Mouse (Mus musculus): ENCODE data around the gene Clta. TPM values are rescaled to one million over a fixed set of nuclear protein-coding genes. Genes with fewer than 3 reads are reported as not detected.
A peak's percentile ranks its signal among the peaks of the same experiment; 100 is the strongest.

Clta gene
- total and polyA plus RNA-seq, 3 experiments, result 301 to 454 (median 450) TPM

GRCm38 (mm10) chr4:44012376-44013367, 8.4 kb downstream of the Clta start:
- peaks cover 5 to 46% of the 10 kb centered on the region in 2 experiments for H3K36me3 ChIP-seq (replicated peaks in 1 of 2; ENCODE audit: control insufficient read depth in 1 of 2, insufficient read depth in 1 of 2, low read length in 1 of 2)
- peaks cover 6 to 44% of the 10 kb centered on the region in 2 experiments; a peak in 3 of 4 replicates for H3K4me1 ChIP-seq (ENCODE audit: control insufficient read depth in 1 of 2, insufficient read depth in 2 of 2)
- dilution Hi-C loops (cut with MboI; ENCODE audit: extremely low pct_ligation_motif_present, extremely low pct_unique_long_range_greater_than_20kb, low sequenced_read_pairs) (no loop called here), in situ Hi-C loops (cut with MboI; ENCODE audit: low pct_ligation_motif_present, low pct_unique_long_range_greater_than_20kb, low sequenced_read_pairs) (no loop called here)
- no peaks in the 10 kb centered on the region for H3K27me3 ChIP-seq (replicated peaks)
- peak overlapping the region; percentile 79 for H3K27ac ChIP-seq (ENCODE audit: insufficient read depth, low read depth)
- peak overlapping the region; percentile 96 for H3K4me2 ChIP-seq (ENCODE audit: insufficient read depth, low read depth, poor library complexity, severe bottlenecking)
- H3K4me3 ChIP-seq (replicated peaks in 1 of 3; ENCODE audit: low read depth in 2 of 3, low read length in 2 of 3, poor library complexity in 1 of 3), result peak overlapping the region; percentile 63 to 90 (median 85)
- peak; percentile 97 for DNase-seq (ENCODE audit: extremely low read depth)
- peaks cover 51% of the 10 kb centered on the region for H3K79me2 ChIP-seq (replicated peaks; ENCODE audit: control insufficient read depth, extremely low read depth, insufficient read depth, poor library complexity, severe bottlenecking)
- H3K9ac ChIP-seq (ENCODE audit: insufficient read depth, low read depth), result peak overlapping the region; percentile 98
- no peaks in the 10 kb centered on the region for H3K9me3 ChIP-seq (replicated peaks; ENCODE audit: low read length)
- TF ChIP-seq KAT2A (IDR thresholded peaks at IDR 0.05; ENCODE audit: insufficient replicate concordance, low read length) (peak; percentile 70; the same call in 1 of the 2 replicates), JUND (conservative IDR thresholded peaks at IDR 0.05; ENCODE audit: low read depth, low read length) (no peak), MEF2A (IDR thresholded peaks at IDR 0.05; ENCODE audit: borderline replicate concordance, low read depth, low read length) (no peak; the same call in 1 of the 2 replicates), MAX (IDR thresholded peaks at IDR 0.05; ENCODE audit: low read length) (peak; percentile 62; the same call in 1 of the 2 replicates), RAD21 (IDR thresholded peaks at IDR 0.05; ENCODE audit: low read depth, low read length) (no peak), EP300 (IDR thresholded peaks at IDR 0.05; ENCODE audit: low read length) (no peak), GABPA (IDR thresholded peaks at IDR 0.05; ENCODE audit: insufficient replicate concordance, low read depth, low read length) (no peak), BHLHE40 (IDR thresholded peaks at IDR 0.05; ENCODE audit: low read depth, low read length) (peak; percentile 90), MXI1 (IDR thresholded peaks at IDR 0.05; ENCODE audit: low read depth, low read length) (peak; percentile 76), ELF1 (IDR thresholded peaks at IDR 0.05; ENCODE audit: low read depth, low read length) (peak; percentile 89), ZKSCAN1 (IDR thresholded peaks at IDR 0.05; ENCODE audit: borderline replicate concordance, low read depth, low read length) (no peak), RCOR1 (conservative IDR thresholded peaks at IDR 0.05; ENCODE audit: low read depth, low read length) (no peak; the same call in 1 of the 2 replicates), MYC (IDR thresholded peaks at IDR 0.05; ENCODE audit: low read depth, low read length) (peak; percentile 83; the same call in 1 of the 2 replicates), TBP (conservative IDR thresholded peaks at IDR 0.05; ENCODE audit: low read depth, low read length) (peak; percentile 92), ZC3H11A (IDR thresholded peaks at IDR 0.05; ENCODE audit: low read depth, low read length) (no peak), PAX5 (IDR thresholded peaks at IDR 0.05; ENCODE audit: low read length) (no peak), ZMIZ1 (IDR thresholded peaks at IDR 0.05; ENCODE audit: low read depth, low read length) (peak; percentile 96), USF2 (conservative IDR thresholded peaks at IDR 0.05; ENCODE audit: low read depth, low read length) (peak; percentile 65), IRF4 (IDR thresholded peaks at IDR 0.05; ENCODE audit: low read depth, low read length) (peak; percentile 67), ETS1 (conservative IDR thresholded peaks at IDR 0.05; ENCODE audit: low read depth, low read length) (peak; percentile 44), NRF1 (IDR thresholded peaks at IDR 0.05; ENCODE audit: low read depth, low read length) (peak; percentile 5; the same call in 1 of the 2 replicates), CTCF (conservative IDR thresholded peaks at IDR 0.05 in 1 of 2, IDR thresholded peaks at IDR 0.05 in 1 of 2; ENCODE audit: low read depth in 2 of 2, low read length in 2 of 2) (no peak), E2F4 (IDR thresholded peaks at IDR 0.05; ENCODE audit: insufficient replicate concordance, low read depth, low read length) (no peak), SIN3A (IDR thresholded peaks at IDR 0.05; ENCODE audit: low read length) (peak; percentile 96), JUN (IDR thresholded peaks at IDR 0.05; ENCODE audit: insufficient read depth, low read depth, low read length) (no peak), ZNF384 (IDR thresholded peaks at IDR 0.05; ENCODE audit: low read depth, low read length) (no peak), HCFC1 (IDR thresholded peaks at IDR 0.05; ENCODE audit: low read depth, low read length) (peak; percentile 82), MAFK (IDR thresholded peaks at IDR 0.05; ENCODE audit: insufficient replicate concordance, low read length) (no peak), SMC3 (IDR thresholded peaks at IDR 0.05; ENCODE audit: low read depth, low read length) (no peak), NELFE (IDR thresholded peaks at IDR 0.05; ENCODE audit: low read depth, low read length) (peak; percentile 95), POLR2AphosphoS2 (IDR thresholded peaks at IDR 0.05; ENCODE audit: low read depth, low read length) (peak; percentile 85), CHD1 (IDR thresholded peaks at IDR 0.05; ENCODE audit: low read depth, low read length) (no peak), CHD2 (IDR thresholded peaks at IDR 0.05; ENCODE audit: low read length) (peak; percentile 44; the same call in 1 of the 2 replicates), UBTF (IDR thresholded peaks at IDR 0.05; ENCODE audit: low read depth, low read length) (peak; percentile 46; the same call in 1 of the 2 replicates), POLR2A (IDR thresholded peaks at IDR 0.05; ENCODE audit: low read depth, low read length) (peak; percentile 95), USF1 (IDR thresholded peaks at IDR 0.05; ENCODE audit: low read depth, low read length) (peak; percentile 76), MAZ (IDR thresholded peaks at IDR 0.05; ENCODE audit: low read depth, low read length) (0 out of 2 replicates have a peak, but pooled peaks have one; percentile 35)

All from CH12.LX (cell line).